Mouse (Mus musculus) adrenal gland, postnatal 25 days (tissue): ENCODE measurements at regions not wholly inside any gene's neighbourhood (a gene's known extent, or its start where the extent isn't known, plus 50 kb on each side); places are given as distances from the start of the nearest gene placed in this dataset.
"Not testable (repeated sequence)": the region's sequence is repeated elsewhere in the genome, so short reads cannot be mapped to it uniquely, and the experiment has no call there.

ENCODE experiments used
- DNase-seq: peaks from one replicate; pipeline ENCODE4 v3.0.0; 2021; ENCODE audit warnings: mixed read lengths

- no peak for DNase-seq
Measured at GRCm38 (mm10) chr10:27761402-27761801, 141.8 kb upstream of the Lama2 start.

GRCm38 (mm10) chr10:27802368-27802767 lies 182.8 kb upstream of the Lama2 start:
- no peak for DNase-seq

GRCm38 (mm10) chr10:27809539-27809938 lies 190.0 kb upstream of the Lama2 start:
- DNase-seq, result no peak

GRCm38 (mm10) chr10:27825671-27826070 lies 206.1 kb upstream of the Lama2 start:
- DNase-seq, result not testable (repeated sequence)

- DNase-seq, result no peak
Measured at GRCm38 (mm10) chr10:27828346-27828745, 208.8 kb upstream of the Lama2 start.

- no peak for DNase-seq
Measured at GRCm38 (mm10) chr10:27838666-27839065, 219.1 kb upstream of the Lama2 start.

GRCm38 (mm10) chr10:27841042-27841709 lies 221.6 kb upstream of the Lama2 start:
- no peak for DNase-seq

- no peak for DNase-seq
Measured at GRCm38 (mm10) chr10:27843010-27843409, 223.5 kb upstream of the Lama2 start.

- peak; percentile 2 for DNase-seq
Measured at GRCm38 (mm10) chr10:27863625-27864024, 211.0 kb upstream of the Ptprk start.

- DNase-seq, result no peak
Measured at GRCm38 (mm10) chr10:27880867-27881266, 193.8 kb upstream of the Ptprk start.

GRCm38 (mm10) chr10:27891778-27892512 lies 182.7 kb upstream of the Ptprk start:
- DNase-seq, result no peak

GRCm38 (mm10) chr10:27916406-27916805 lies 158.2 kb upstream of the Ptprk start:
- no peak for DNase-seq

GRCm38 (mm10) chr10:27927266-27927665 lies 147.4 kb upstream of the Ptprk start:
- no peak for DNase-seq

GRCm38 (mm10) chr10:27942136-27942535 lies 132.5 kb upstream of the Ptprk start:
- no peak for DNase-seq

GRCm38 (mm10) chr10:27949127-27949526 lies 125.5 kb upstream of the Ptprk start:
- no peak for DNase-seq

GRCm38 (mm10) chr10:27968202-27968601 lies 106.4 kb upstream of the Ptprk start:
- no peak for DNase-seq

GRCm38 (mm10) chr10:27984047-27984446 lies 90.6 kb upstream of the Ptprk start:
- DNase-seq, result no peak

- no peak for DNase-seq
Measured at GRCm38 (mm10) chr10:27985068-27985467, 89.6 kb upstream of the Ptprk start.

- no peak for DNase-seq
Measured at GRCm38 (mm10) chr10:27987026-27987425, 87.6 kb upstream of the Ptprk start.

GRCm38 (mm10) chr10:27988066-27988465 lies 86.6 kb upstream of the Ptprk start:
- no peak for DNase-seq

- no peak for DNase-seq
Measured at GRCm38 (mm10) chr10:27990359-27991056, 84.1 kb upstream of the Ptprk start.

GRCm38 (mm10) chr10:27991057-27991365 lies 83.6 kb upstream of the Ptprk start:
- no peak for DNase-seq

- DNase-seq, result no peak
Measured at GRCm38 (mm10) chr10:27994376-27995034, 80.1 kb upstream of the Ptprk start.
